Mouse (Mus musculus) liver, embryonic 14.5 days (tissue): ENCODE measurements around the gene Ttc9.

ENCODE experiments used
- CTCF ChIP-seq: IDR thresholded peaks from 2 replicates; pipeline ENCODE4 v1.5.1; 2016; ENCODE audit warnings: antibody characterized with exemption, low read depth, control low read depth
- EP300 ChIP-seq: IDR thresholded peaks from 2 replicates; pipeline ENCODE4 v1.6.1; 2016; ENCODE audit warnings: antibody characterized with exemption, low read depth

DNA sequence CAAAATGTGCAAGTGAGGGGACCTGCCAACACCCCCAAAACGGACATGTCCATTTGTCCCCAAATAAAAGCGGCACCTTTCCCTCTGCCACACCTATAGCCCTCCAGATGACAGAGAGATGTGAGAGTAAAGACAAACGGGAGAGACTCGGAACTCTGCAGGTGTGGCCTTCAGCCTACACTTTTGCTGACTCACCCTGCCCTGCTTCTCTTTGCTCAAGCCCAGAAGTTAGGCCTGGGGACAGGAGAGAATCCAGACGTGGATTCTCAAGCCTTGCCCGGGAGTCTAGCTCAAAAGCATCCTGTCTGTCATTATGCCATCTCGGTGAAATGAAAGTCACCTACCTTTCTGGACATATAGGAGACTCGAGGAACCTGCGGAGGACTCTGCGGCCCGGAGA is 52.3 kb downstream of the Ttc9 start:
- no peak for TF ChIP-seq CTCF
- TF ChIP-seq EP300 = no peak
